Mouse (Mus musculus): Measurements from ENCODE around the gene Zfp217.

Zfp217 gene

GRCm38 (mm10) chr2:170159795-170160568, 12.1 kb upstream of the Zfp217 start:
- in situ Hi-C loops (cut with MboI, MseI) = no loop called here

- in situ Hi-C loops (cut with MboI, MseI) = no loop called here
These were observed 11.1 kb upstream of the Zfp217 start for GRCm38 (mm10) chr2:170158987-170159386.

GRCm38 (mm10) chr2:170158251-170158650, 10.3 kb upstream of the Zfp217 start:
- in situ Hi-C loops (cut with MboI, MseI) = no loop called here

GRCm38 (mm10) chr2:170157280-170158200, 9.6 kb upstream of the Zfp217 start:
- in situ Hi-C loops (cut with MboI, MseI) = no loop called here

GRCm38 (mm10) chr2:170155089-170155740, 7.3 kb upstream of the Zfp217 start:
- in situ Hi-C loops (cut with MboI, MseI) = no loop called here

- in situ Hi-C loops (cut with MboI, MseI) = no loop called here
These were observed 6.8 kb upstream of the Zfp217 start for GRCm38 (mm10) chr2:170154738-170155088.

- in situ Hi-C loops (cut with MboI, MseI) = no loop called here
These were observed 6.4 kb upstream of the Zfp217 start for GRCm38 (mm10) chr2:170154301-170154721.

GRCm38 (mm10) chr2:170153421-170154271, 5.7 kb upstream of the Zfp217 start:
- in situ Hi-C loops (cut with MboI, MseI) = no loop called here

GRCm38 (mm10) chr2:170152856-170153255, 5.0 kb upstream of the Zfp217 start:
- in situ Hi-C loops (cut with MboI, MseI) = no loop called here

GRCm38 (mm10) chr2:170152036-170152686, 4.3 kb upstream of the Zfp217 start:
- in situ Hi-C loops (cut with MboI, MseI) = no loop called here

- in situ Hi-C loops (cut with MboI, MseI) = no loop called here
These were observed 3.6 kb upstream of the Zfp217 start for GRCm38 (mm10) chr2:170151470-170151869.

GRCm38 (mm10) chr2:170148828-170149227, 925 bp upstream of the Zfp217 start:
- in situ Hi-C loops (cut with MboI, MseI) = loop anchor here (25.0 kb wide), 1 partner anchor 1587 kb away; no protein-coding TSS in a partner anchor

- in situ Hi-C loops (cut with MboI, MseI) = loop anchor here (25.0 kb wide), 1 partner anchor 1585 kb away; no protein-coding TSS in a partner anchor
These were observed 733 bp downstream of the Zfp217 start for GRCm38 (mm10) chr2:170147170-170147569.

- in situ Hi-C loops (cut with MboI, MseI) = loop anchor here (25.0 kb wide), 1 partner anchor 1582 kb away; no protein-coding TSS in a partner anchor
These were observed 3.6 kb downstream of the Zfp217 start for GRCm38 (mm10) chr2:170144343-170144742.

GRCm38 (mm10) chr2:170143861-170144260, 4.0 kb downstream of the Zfp217 start:
- in situ Hi-C loops (cut with MboI, MseI) = loop anchor here (25.0 kb wide), 1 partner anchor 1582 kb away; no protein-coding TSS in a partner anchor

- in situ Hi-C loops (cut with MboI, MseI) = loop anchor here (25.0 kb wide), 1 partner anchor 1580 kb away; no protein-coding TSS in a partner anchor
These were observed 5.4 kb downstream of the Zfp217 start for GRCm38 (mm10) chr2:170142542-170142941.

- in situ Hi-C loops (cut with MboI, MseI) = loop anchor here (25.0 kb wide), 1 partner anchor 1579 kb away; no protein-coding TSS in a partner anchor
These were observed 6.4 kb downstream of the Zfp217 start for GRCm38 (mm10) chr2:170141481-170141880.

- in situ Hi-C loops (cut with MboI, MseI) = loop anchor here (25.0 kb wide), 1 partner anchor 1577 kb away; no protein-coding TSS in a partner anchor
These were observed 8.4 kb downstream of the Zfp217 start for GRCm38 (mm10) chr2:170139411-170140046.

- in situ Hi-C loops (cut with MboI, MseI) = loop anchor here (25.0 kb wide), 1 partner anchor 1575 kb away; no protein-coding TSS in a partner anchor
These were observed 11.0 kb downstream of the Zfp217 start for GRCm38 (mm10) chr2:170136928-170137327.

All from T-helper 1 cell (primary cell).